16 mouse cellular contexts compared by ENCODE assay signal in the genomic region with DNA sequence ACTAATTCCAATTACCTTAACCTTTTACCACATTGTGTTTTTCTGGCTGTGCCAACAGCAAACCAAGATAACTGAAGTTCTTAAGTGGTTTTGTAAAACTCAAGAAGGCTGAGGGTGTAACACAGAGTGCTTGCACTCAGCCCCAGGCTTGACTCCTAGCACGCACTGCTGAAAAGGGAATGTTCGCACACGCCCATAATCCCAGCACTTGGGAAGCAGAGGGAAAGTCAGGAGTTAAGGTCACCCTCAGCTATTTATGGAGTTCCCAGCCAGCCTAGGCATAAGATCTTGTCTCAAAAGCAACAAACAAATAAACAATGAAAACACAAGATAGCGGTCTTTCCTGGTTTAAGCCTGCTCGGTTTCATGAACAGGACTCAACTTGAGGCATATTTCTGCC.
"Had no signal": no experiment of that assay in that cellular context is flagged by ENCODE, and none has a peak within 500 bp of the region (broad histone marks: within the 10 kb centered on the region; RNA-seq: fewer than 3 reads in every experiment).

No protein-coding gene starts in this region.

- ATAC-seq: liver, postnatal 0 days; midbrain, embryonic 15.5 days had no signal

- DNase-seq: kidney, postnatal 36 days; layer of hippocampus, adult 9-11 months; layer of hippocampus, postnatal 36 days; liver; liver, embryonic 13.5 days; liver, postnatal 0 days; thymus, postnatal 14 days had no signal

- H3K27me3 ChIP-seq: limb, embryonic 12.5 days; liver, embryonic 13.5 days; lung, embryonic 15.5 days; midbrain, embryonic 15.5 days; neural tube, embryonic 12.5 days had no signal

- H3K4me3 ChIP-seq: limb, embryonic 12.5 days; liver, embryonic 13.5 days; lung, embryonic 15.5 days; megakaryocyte, embryonic 14.5 days; midbrain, embryonic 15.5 days; neural tube, embryonic 12.5 days had no signal

- H3K36me3 ChIP-seq: limb, embryonic 12.5 days; liver, embryonic 13.5 days; lung, embryonic 15.5 days; midbrain, embryonic 15.5 days; neural tube, embryonic 12.5 days had no signal

- H3K4me2 ChIP-seq: limb, embryonic 12.5 days; liver, embryonic 13.5 days; lung, embryonic 15.5 days; midbrain, embryonic 11.5 days; midbrain, embryonic 15.5 days; neural tube, embryonic 12.5 days had no signal

- H3K9ac ChIP-seq: limb, embryonic 12.5 days; liver, embryonic 13.5 days; liver, postnatal 0 days; lung, embryonic 15.5 days; midbrain, embryonic 15.5 days; neural tube, embryonic 12.5 days had no signal

- H3K9me3 ChIP-seq: limb, embryonic 12.5 days; liver, embryonic 13.5 days; lung, embryonic 15.5 days; megakaryocyte, embryonic 14.5 days; midbrain, embryonic 15.5 days; neural tube, embryonic 12.5 days had no signal

- H3K27ac ChIP-seq: kidney, postnatal 0 days; limb, embryonic 12.5 days; liver, embryonic 13.5 days; lung, embryonic 15.5 days; macrophage; midbrain, embryonic 15.5 days; neural tube, embryonic 12.5 days; stomach, postnatal 0 days had no signal

- H3K4me1 ChIP-seq: limb, embryonic 12.5 days; lung, embryonic 15.5 days; megakaryocyte, embryonic 14.5 days; midbrain, embryonic 15.5 days; neural tube, embryonic 12.5 days had no signal
